Mouse (Mus musculus) forebrain, embryonic 16.5 days (tissue): ENCODE measurements at regions not wholly inside any gene's neighbourhood (a gene's known extent, or its start where the extent isn't known, plus 50 kb on each side); places are given as distances from the start of the nearest gene placed in this dataset.
A peak's percentile ranks its signal among the peaks of the same experiment; 100 is the strongest.

Experiments
- ATAC-seq: fragments of 200-750 bp; cut with Nextera tagmentation; 2 replicates; pipeline ENCODE4 v1.8.0; 2017; ENCODE audit warnings: mild to moderate bottlenecking, moderate library complexity
- H3K27ac ChIP-seq: fragments of 300-500 bp; sonication (generic); 2 replicates; pipeline ENCODE4 v1.5.1; 2014; ENCODE audit warnings: low read length, control low read depth
- H3K27me3 ChIP-seq: fragments of 300-500 bp; sonication (generic); replicated peaks from 2 replicates; pipeline ENCODE4 v1.6.1; 2014; ENCODE audit warnings: low read length; ENCODE audit not compliant: control insufficient read depth, insufficient read depth
- H3K36me3 ChIP-seq: fragments of 300-500 bp; sonication (generic); 2 replicates; pipeline ENCODE4 v1.6.1; 2014; ENCODE audit not compliant: control insufficient read depth, insufficient read depth
- H3K4me1 ChIP-seq: fragments of 300-500 bp; sonication (generic); replicated peaks from 2 replicates; pipeline ENCODE4 v1.6.1; 2014; ENCODE audit warnings: low read length; ENCODE audit not compliant: control insufficient read depth, insufficient read depth
- H3K4me2 ChIP-seq: fragments of 300-500 bp; sonication (generic); 2 replicates; pipeline ENCODE4 v1.6.1; 2014; ENCODE audit warnings: mild to moderate bottlenecking, low read length, control low read depth
- H3K4me3 ChIP-seq: fragments of 300-500 bp; sonication (generic); replicated peaks from 2 replicates; pipeline ENCODE4 v1.5.1; 2014; ENCODE audit warnings: mild to moderate bottlenecking, low read length, control low read depth
- H3K9ac ChIP-seq: fragments of 300-500 bp; sonication (generic); replicated peaks from 2 replicates; pipeline ENCODE4 v1.6.1; 2014; ENCODE audit warnings: low read depth, low read length, control low read depth
- H3K9me3 ChIP-seq: fragments of 300-500 bp; sonication (generic); 2 replicates; pipeline ENCODE4 v1.6.1; 2016; ENCODE audit warnings: low read length; ENCODE audit not compliant: control insufficient read depth
- WGBS: fragments of 180-500 bp; shearing (Covaris S2); extraction: QIAGEN DNeasy Blood & Tissue Kit; methylation state at CpG from one replicate; pipeline ENCODE4 v1.1.7; 2014; 5-methylcytosine and 5-hydroxymethylcytosine counted together

DNA sequence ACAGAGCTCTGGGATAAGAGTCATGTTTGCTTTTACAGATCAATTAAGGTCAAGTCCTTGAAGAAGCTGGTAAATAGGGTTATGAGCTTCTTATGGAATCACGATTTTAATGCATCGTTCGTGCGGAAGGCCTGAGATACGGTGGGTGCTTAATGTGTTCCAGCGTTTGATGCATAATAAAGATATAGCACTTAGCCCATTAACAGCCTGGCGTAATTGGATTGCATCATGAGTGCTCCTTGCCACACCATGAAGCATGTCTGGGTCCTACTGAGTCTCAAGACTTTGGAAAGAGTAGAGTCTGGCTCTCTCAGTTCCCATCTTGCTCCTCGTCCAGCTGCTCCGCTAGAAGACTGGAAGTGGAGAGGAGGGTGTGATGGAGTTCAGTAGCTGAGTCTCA, 72.6 kb downstream of the Zfp36l1 start:
- no peak overlapping the region for H3K27ac ChIP-seq
- no peaks in the 10 kb centered on the region for H3K27me3 ChIP-seq
- no peaks in the 10 kb centered on the region for H3K4me1 ChIP-seq
- no peak overlapping the region for H3K9ac ChIP-seq
- 91% methylated on average over 9 of the region's 9 CpGs for WGBS
- no peak overlapping the region for H3K4me2 ChIP-seq
- no peaks in the 10 kb centered on the region for H3K36me3 ChIP-seq
- ATAC-seq, result no peak
- no peaks in the 10 kb centered on the region for H3K9me3 ChIP-seq
- no peak overlapping the region for H3K4me3 ChIP-seq

GRCm38 (mm10) chr12:80039150-80039549, 73.7 kb downstream of the Zfp36l1 start:
- no peak overlapping the region for H3K4me2 ChIP-seq
- no peak for ATAC-seq
- WGBS, result 89% methylated on average over 1 of the region's 1 CpGs
- H3K4me3 ChIP-seq, result no peak overlapping the region
- no peak overlapping the region for H3K27ac ChIP-seq
- no peaks in the 10 kb centered on the region for H3K27me3 ChIP-seq
- no peaks in the 10 kb centered on the region for H3K4me1 ChIP-seq
- H3K36me3 ChIP-seq, result no peaks in the 10 kb centered on the region
- H3K9ac ChIP-seq, result no peak overlapping the region
- no peaks in the 10 kb centered on the region for H3K9me3 ChIP-seq

DNA sequence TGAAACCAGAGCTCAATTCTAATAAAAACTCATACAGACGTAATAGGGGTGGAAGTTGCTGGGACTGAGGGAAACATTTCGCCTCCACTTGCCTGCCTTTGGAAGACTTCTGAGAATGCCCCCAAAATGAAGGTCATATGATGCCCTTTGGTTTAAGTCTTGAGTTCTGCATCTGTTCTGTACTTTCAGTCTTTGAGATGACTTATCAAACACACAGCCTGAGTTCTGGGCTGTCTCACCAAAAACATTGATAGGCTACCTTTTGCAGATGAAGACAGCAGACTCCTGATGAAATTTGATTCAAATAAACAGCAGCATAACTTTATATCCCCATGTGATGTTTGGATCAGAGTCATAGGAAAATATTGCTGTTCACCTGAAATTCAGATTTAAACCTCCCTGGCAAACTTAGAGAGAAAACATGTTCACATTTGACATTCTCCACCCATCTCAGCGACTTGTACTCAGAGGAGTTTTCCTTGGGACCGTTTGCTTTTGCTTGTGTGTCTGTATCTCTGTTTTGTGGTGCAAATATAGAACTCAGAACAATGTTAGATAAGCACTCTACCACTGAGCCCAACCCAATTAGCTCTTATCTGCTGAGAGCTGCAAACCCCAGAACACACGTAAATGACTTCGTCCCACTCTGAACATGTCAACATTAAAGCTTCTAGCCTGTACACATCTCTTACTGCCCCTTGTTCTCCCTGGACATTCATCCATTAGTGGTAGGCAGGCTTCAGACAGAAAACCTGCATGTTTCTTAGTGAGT, 77.1 kb downstream of the Zfp36l1 start:
- WGBS, result 79% methylated on average over 6 of the region's 6 CpGs
- no peak overlapping the region for H3K9ac ChIP-seq
- no peak for ATAC-seq

GRCm38 (mm10) chr12:80034963-80035411, 77.8 kb downstream of the Zfp36l1 start:
- H3K4me2 ChIP-seq, result no peak overlapping the region
- 63% methylated on average over 4 of the region's 4 CpGs for WGBS
- no peaks in the 10 kb centered on the region for H3K4me1 ChIP-seq
- no peaks in the 10 kb centered on the region for H3K27me3 ChIP-seq
- no peak overlapping the region for H3K9ac ChIP-seq
- H3K36me3 ChIP-seq, result no peaks in the 10 kb centered on the region
- H3K27ac ChIP-seq, result no peak overlapping the region
- no peak for ATAC-seq
- H3K9me3 ChIP-seq, result no peaks in the 10 kb centered on the region
- H3K4me3 ChIP-seq, result no peak overlapping the region

More for the DNA sequence above, 77.1 kb downstream of the Zfp36l1 start:
- Histone ChIP-seq H3K4me3 (no peak overlapping the region), H3K27ac (no peak overlapping the region), H3K27me3 (no peaks in the 10 kb centered on the region), H3K4me2 (no peak overlapping the region), H3K9me3 (no peaks in the 10 kb centered on the region), H3K4me1 (no peaks in the 10 kb centered on the region), H3K36me3 (no peaks in the 10 kb centered on the region)

GRCm38 (mm10) chr12:80034100-80034499, 78.7 kb downstream of the Zfp36l1 start:
- Histone ChIP-seq H3K27me3 (no peaks in the 10 kb centered on the region), H3K9me3 (no peaks in the 10 kb centered on the region), H3K27ac (no peak overlapping the region), H3K9ac (no peak overlapping the region), H3K4me1 (no peaks in the 10 kb centered on the region), H3K4me3 (no peak overlapping the region), H3K4me2 (no peak overlapping the region), H3K36me3 (no peaks in the 10 kb centered on the region)
- no peak for ATAC-seq
- 85% methylated on average over 5 of the region's 5 CpGs for WGBS

- Histone ChIP-seq H3K9me3 (no peaks in the 10 kb centered on the region), H3K27ac (no peak overlapping the region), H3K9ac (no peak overlapping the region), H3K4me1 (no peaks in the 10 kb centered on the region), H3K4me2 (no peak overlapping the region), H3K36me3 (no peaks in the 10 kb centered on the region), H3K27me3 (no peaks in the 10 kb centered on the region), H3K4me3 (no peak overlapping the region)
- ATAC-seq, result no peak
- 83% methylated on average over 3 of the region's 3 CpGs for WGBS
Observed at GRCm38 (mm10) chr12:80032520-80032919, 80.3 kb downstream of the Zfp36l1 start.

DNA sequence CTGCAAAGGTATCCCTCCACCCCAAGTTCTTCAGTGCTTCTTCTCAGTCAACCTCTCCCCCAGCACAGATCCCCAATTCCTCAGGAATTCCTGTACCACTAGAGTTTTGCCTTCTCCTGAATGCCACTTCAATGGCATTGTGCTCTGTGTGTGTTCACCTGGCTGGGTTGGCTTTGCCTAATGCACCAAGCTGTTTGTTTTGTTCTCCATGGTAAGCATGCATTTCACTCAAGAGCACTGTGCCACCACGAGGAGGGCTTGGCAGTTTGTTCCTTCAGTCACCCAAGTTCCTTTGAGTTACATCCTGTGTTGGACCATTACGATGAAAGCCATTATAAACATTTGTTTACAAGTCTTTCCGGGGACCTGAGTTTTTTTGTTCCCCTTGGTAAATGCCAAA, 84.5 kb downstream of the Zfp36l1 start:
- H3K4me3 ChIP-seq, result no peak overlapping the region
- H3K4me1 ChIP-seq, result no peaks in the 10 kb centered on the region
- ATAC-seq, result no peak
- H3K27me3 ChIP-seq, result no peaks in the 10 kb centered on the region
- no peaks in the 10 kb centered on the region for H3K36me3 ChIP-seq
- WGBS, result 78% methylated on average over 3 of the region's 3 CpGs
- no peaks in the 10 kb centered on the region for H3K9me3 ChIP-seq
- H3K4me2 ChIP-seq, result no peak overlapping the region
- no peak overlapping the region for H3K27ac ChIP-seq
- H3K9ac ChIP-seq, result no peak overlapping the region

DNA sequence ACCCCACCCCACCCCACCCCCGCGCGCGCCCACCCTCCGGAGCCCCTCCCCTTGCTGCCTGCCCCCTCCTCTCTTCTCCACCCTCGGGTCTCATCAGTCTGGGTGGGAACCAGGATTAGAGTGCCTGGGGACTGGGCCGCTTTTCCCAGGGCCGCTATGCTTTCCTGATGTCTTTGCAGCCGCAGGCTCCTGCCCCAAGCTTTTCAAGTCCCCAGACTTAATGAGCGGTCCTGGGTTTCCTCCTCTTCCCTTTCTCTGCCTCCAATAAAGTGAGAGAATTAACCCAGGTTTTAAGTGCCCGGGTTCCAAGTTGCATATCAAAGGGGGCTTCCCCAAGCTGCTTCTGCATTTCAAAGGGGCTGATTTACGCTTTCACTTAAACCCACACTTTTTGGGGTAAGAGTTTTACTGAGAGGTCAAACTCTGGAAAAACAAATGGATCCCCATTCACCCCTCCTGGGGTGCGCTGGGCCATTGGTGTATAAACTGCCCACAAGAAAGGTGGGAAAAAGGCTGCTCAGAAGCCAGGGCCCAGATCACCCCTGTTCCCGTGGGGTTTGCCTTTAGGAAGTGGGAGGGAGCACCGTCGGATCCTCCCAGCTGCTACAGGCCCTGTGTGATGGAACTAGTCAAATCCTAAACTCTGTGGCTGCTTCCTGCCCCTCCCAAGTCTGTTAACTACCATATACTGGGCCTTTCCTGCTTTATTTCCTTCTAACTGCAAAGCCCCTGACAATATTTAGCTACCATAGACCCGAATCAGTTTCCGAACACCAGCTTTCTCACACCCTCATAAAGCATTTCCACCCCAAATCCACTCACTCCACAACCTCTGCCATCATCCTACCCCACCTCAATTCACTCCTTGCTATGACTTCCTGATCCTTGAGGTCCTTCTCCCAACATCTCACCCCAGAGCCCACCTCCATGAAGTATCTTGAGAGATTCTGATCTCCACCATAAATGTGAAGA, 89.4 kb downstream of the Zfp36l1 start:
- 8% methylated on average over 18 of the region's 18 CpGs for WGBS
- Histone ChIP-seq H3K4me3 (no peak overlapping the region), H3K9me3 (no peaks in the 10 kb centered on the region), H3K4me1 (peaks cover 21% of the 10 kb centered on the region), H3K4me2 (peak overlapping the region; percentile 29), H3K27ac (peak overlapping the region; percentile 65), H3K36me3 (no peaks in the 10 kb centered on the region), H3K9ac (no peak overlapping the region), H3K27me3 (no peaks in the 10 kb centered on the region)
- peak; percentile 80 for ATAC-seq
